Mouse (Mus musculus) limb, embryonic 11.5 days (tissue): Measurements from ENCODE around the gene Rassf6. TPM values are rescaled to one million over a fixed set of nuclear protein-coding genes. Genes with fewer than 3 reads are reported as not detected.

ENCODE experiments used
- ATAC-seq: fragments of 200-750 bp; cut with Nextera tagmentation; 2 replicates; pipeline ENCODE4 v1.8.0; 2017; ENCODE audit warnings: low read depth; ENCODE audit not compliant: insufficient number of reproducible peaks, low FRiP score, low TSS enrichment
- DNase-seq: peaks from one replicate; pipeline ENCODE4 v3.0.0-alpha.2; 2015; ENCODE audit warnings: low spot score
- H3K27ac ChIP-seq: fragments of 300-500 bp; sonication (generic); replicated peaks from 2 replicates; pipeline ENCODE4 v1.5.1; 2014; ENCODE audit warnings: low read depth, mild to moderate bottlenecking, low read length
- H3K27me3 ChIP-seq: fragments of 300-500 bp; sonication (generic); 2 replicates; pipeline ENCODE4 v1.6.1; 2014; ENCODE audit warnings: mild to moderate bottlenecking, low read length, mixed read lengths; ENCODE audit not compliant: control insufficient read depth, insufficient read depth
- H3K36me3 ChIP-seq: fragments of 300-500 bp; sonication (generic); 2 replicates; pipeline ENCODE4 v1.6.1; 2014; ENCODE audit warnings: mild to moderate bottlenecking, low read length, moderate library complexity, mixed read lengths; ENCODE audit not compliant: control insufficient read depth, insufficient read depth
- H3K4me1 ChIP-seq: fragments of 300-500 bp; sonication (generic); 2 replicates; pipeline ENCODE4 v1.6.1; 2014; ENCODE audit warnings: low read length, mixed read lengths; ENCODE audit not compliant: control insufficient read depth, insufficient read depth
- H3K4me2 ChIP-seq: fragments of 300-500 bp; sonication (generic); 2 replicates; pipeline ENCODE4 v1.6.1; 2014; ENCODE audit warnings: low read depth, mild to moderate bottlenecking, moderate library complexity; ENCODE audit not compliant: severe bottlenecking
- H3K4me3 ChIP-seq: fragments of 300-500 bp; sonication (generic); 2 replicates; pipeline ENCODE4 v1.5.1; 2014; ENCODE audit warnings: low read depth, low read length
- H3K9ac ChIP-seq: fragments of 300-500 bp; sonication (generic); 2 replicates; pipeline ENCODE4 v1.6.1; 2014; ENCODE audit warnings: mild to moderate bottlenecking, low read length
- H3K9me3 ChIP-seq: fragments of 300-500 bp; sonication (generic); 2 replicates; pipeline ENCODE4 v1.6.1; 2016; ENCODE audit warnings: low read length; ENCODE audit not compliant: control insufficient read depth
- WGBS: fragments of 180-500 bp; shearing (Covaris S2); extraction: QIAGEN DNeasy Blood & Tissue Kit; methylation state at CpG from one replicate; pipeline ENCODE4 v1.1.7; 2014; 5-methylcytosine and 5-hydroxymethylcytosine counted together
- polyA plus RNA-seq: library from polyadenylated mRNA; unstranded; fragments of >200 nt; fragmentation: Nextera tagmentation; extraction: Ambion mirVana; gene quantifications from 2 replicates; pipeline ENCODE4 v1.2.1, GENCODE M21; 2014

Gene Rassf6
- polyA plus RNA-seq: 0.73 and 1.1 TPM in 2 replicates

DNA sequence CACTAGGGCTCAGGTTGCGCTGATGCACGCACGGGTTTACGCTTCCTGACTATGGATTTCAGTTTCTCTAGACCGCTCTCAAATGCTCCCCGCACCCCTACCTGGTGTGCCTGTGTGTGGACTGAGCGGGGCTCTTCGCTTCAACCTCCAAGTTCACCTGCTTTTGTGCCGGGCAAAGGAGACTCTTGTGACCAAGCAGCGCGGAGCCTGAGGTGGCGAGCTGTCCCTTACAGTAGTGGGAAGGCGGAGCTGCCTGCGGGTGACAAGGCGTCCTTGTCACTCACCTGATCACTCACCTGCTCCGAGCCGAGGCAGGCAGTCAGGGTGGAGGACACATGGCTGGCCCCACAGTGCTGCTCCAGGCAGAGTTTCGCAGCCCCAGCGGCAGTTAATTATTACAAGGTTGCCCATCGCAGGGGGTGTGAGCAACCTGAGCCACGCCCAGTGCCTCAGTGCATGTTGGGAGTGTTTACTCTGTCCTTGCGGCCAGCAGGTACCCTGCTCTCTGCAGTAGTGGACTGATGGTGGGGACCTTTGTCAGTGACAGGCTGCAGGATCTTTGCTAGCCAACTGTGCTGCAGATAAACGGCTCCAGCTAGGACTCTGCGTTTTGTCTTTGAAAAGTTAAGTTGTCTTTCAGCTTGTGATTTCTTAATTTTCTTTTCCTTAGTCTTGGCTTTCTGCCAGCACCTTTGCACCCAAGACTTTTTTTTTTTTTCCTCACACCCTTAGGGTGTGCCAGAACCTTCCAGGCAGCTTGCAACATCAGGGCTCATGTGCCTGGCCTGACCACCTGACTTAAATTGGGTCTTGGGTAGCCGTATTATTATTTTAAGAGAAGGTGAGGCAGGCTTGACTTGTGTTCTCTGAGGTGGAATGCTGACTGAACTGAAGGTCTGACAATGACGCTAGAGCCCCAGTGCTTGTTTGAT lies at the start of gene Rassf6:
Rassf6 (minus strand) TSS at position 372 of the 932 bp plus-strand sequence.
- DNase-seq (peak; percentile 52), ATAC-seq (0 out of 2 replicates have a peak, but pooled peaks have one; percentile 56)
- peak within 1 kb of the TSS; percentile 27 for H3K9ac ChIP-seq
- peaks cover 3% of the 10 kb centered on the region; the same call in 1 of the 2 replicates for H3K4me1 ChIP-seq
- H3K36me3 ChIP-seq: no peaks in the 10 kb centered on the region
- H3K9me3 ChIP-seq: no peaks in the 10 kb centered on the region
- peak within 1 kb of the TSS; percentile 42 for H3K4me3 ChIP-seq
- H3K4me2 ChIP-seq: peak within 1 kb of the TSS; percentile 91
- no peaks in the 10 kb centered on the region for H3K27me3 ChIP-seq
- 10% methylated on average over 26 of the region's 26 CpGs for WGBS
- H3K27ac ChIP-seq: no peak within 1 kb of the TSS

DNA sequence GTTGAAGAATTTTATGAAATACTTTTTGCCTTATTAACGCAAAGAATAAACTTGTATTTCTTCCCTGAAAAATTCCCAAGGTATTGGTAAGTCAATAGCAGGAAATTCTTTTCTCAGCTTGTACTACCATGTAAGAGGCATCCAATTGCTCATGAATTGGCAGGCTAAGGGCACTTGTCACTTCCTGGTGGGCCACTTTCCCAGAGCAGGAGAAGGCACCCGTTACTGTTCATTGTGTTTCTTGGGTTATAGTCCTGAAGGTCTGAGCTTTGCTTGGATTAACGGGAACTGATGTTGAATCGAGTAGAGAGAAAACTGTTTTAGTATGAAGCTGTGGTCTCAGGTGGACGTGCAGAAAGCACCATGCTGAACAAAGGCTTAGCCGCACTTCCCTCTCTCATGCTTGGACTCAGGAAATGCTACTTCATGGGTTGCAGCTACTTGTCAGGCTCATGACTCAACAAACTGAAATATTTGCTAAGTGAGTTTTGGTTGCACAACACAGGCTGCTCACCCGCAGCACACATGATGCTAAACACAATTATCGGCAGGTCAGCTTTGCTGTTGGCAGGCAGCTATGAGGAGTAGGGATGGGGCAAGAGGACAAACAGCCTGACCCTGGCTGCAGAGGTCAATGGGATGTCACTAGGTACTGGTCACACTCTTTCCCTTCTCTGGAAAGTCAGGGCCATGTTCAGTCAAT lies 49.1 kb upstream of the Rassf6 start:
- no peak for ATAC-seq
- DNase-seq: no peak

DNA sequence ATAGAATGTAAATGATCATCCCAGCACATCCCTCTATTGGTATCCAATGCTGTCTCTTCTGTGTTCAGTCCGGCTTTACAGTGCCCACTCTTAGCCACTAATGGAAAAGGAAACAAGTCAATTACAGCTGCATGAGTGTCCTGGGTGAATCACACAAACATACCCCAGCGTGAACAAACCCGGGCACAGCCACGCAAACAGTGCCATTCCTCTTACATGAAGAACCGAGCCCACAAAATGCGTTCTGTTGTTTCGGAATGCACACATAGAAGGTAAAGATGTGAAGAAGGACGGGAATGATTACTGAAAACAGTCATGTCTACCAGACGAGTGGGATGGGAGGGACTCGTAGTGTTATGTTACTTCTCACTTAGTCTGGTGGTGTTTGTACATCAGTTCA lies 47.5 kb upstream of the Rassf6 start:
- Histone ChIP-seq H3K27ac (no peak overlapping the region), H3K36me3 (no peaks in the 10 kb centered on the region), H3K9me3 (no peaks in the 10 kb centered on the region), H3K4me3 (no peak overlapping the region), H3K9ac (no peak overlapping the region), H3K4me2 (no peak overlapping the region), H3K27me3 (no peaks in the 10 kb centered on the region), H3K4me1 (no peaks in the 10 kb centered on the region)
- 92% methylated on average over 10 of the region's 10 CpGs for WGBS
- DNase-seq: no peak
- no peak for ATAC-seq

More for the DNA sequence above, 49.1 kb upstream of the Rassf6 start:
- H3K27me3 ChIP-seq: no peaks in the 10 kb centered on the region
- H3K4me2 ChIP-seq: no peak overlapping the region
- H3K4me3 ChIP-seq: no peak overlapping the region
- H3K9me3 ChIP-seq: no peaks in the 10 kb centered on the region
- H3K9ac ChIP-seq: no peak overlapping the region
- 88% methylated on average over 8 of the region's 8 CpGs for WGBS
- H3K27ac ChIP-seq: no peak overlapping the region
- H3K4me1 ChIP-seq: no peaks in the 10 kb centered on the region
- H3K36me3 ChIP-seq: no peaks in the 10 kb centered on the region

DNA sequence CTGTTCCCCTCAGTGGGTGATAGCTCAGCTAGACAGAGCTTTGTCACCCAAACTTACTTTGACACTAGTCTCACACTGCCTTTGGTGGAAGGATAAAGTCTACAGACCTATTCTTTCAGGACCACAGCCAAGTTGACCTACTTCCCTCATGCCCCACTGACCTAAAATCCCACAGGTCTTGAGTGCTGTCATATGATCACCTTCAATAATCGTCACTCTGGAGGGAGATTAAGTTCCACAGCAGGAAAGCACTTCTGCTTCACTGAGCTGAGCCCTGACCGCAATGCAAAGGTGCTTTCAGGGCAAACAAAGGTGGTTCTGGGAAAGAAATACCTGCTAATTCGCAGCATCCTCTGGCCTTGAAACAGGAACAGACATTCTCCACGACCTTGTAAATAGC lies 44.5 kb upstream of the Rassf6 start:
- no peaks in the 10 kb centered on the region for H3K4me1 ChIP-seq
- 62% methylated on average over 4 of the region's 4 CpGs for WGBS
- ATAC-seq: no peak
- no peaks in the 10 kb centered on the region for H3K27me3 ChIP-seq
- H3K9ac ChIP-seq: no peak overlapping the region
- no peak overlapping the region for H3K4me2 ChIP-seq
- H3K4me3 ChIP-seq: no peak overlapping the region
- H3K27ac ChIP-seq: no peak overlapping the region
- DNase-seq: no peak
- H3K36me3 ChIP-seq: no peaks in the 10 kb centered on the region
- no peaks in the 10 kb centered on the region for H3K9me3 ChIP-seq

DNA sequence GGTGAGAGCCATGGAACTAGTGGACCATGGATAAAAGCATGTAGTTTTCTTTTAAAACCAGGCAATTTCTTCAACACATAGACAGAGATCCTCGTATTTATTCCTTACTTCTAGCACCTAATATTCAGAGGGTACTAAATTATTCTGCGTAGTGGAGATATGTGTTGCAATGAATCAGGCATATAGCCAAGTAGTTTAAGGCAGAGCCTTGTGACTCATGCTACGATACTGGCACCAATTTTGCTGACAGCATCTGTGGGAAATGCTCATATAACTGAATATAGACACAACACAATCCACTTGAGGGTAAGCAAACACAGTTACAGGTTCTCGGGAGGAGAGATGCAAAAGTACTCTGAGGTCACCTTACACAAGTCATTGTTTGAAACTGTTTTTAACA lies 41.4 kb upstream of the Rassf6 start:
- H3K4me3 ChIP-seq: no peak overlapping the region
- no peak overlapping the region for H3K9ac ChIP-seq
- WGBS: 91% methylated on average over 4 of the region's 4 CpGs
- H3K9me3 ChIP-seq: no peaks in the 10 kb centered on the region
- DNase-seq (no peak), ATAC-seq (no peak)
- H3K27me3 ChIP-seq: no peaks in the 10 kb centered on the region
- H3K4me1 ChIP-seq: no peaks in the 10 kb centered on the region
- H3K36me3 ChIP-seq: no peaks in the 10 kb centered on the region
- H3K4me2 ChIP-seq: no peak overlapping the region
- no peak overlapping the region for H3K27ac ChIP-seq

DNA sequence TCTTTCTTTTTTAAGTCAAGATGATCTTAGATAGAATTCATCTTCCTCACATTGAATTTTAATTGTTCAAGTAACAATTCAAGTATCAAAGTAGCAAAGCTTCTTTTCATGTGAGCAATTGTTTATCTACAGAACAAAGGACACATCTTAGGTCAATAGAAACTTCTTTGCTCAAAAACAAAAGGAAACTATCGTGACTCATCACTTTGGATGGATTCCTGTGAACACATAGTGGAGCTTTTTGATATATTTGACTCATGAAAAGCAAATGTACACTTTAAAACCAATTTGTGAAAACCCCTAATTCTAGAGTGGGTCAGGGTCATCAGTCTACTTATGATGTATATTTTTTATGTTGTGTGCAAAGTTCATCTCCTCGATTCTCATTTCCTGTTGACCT lies 37.1 kb upstream of the Rassf6 start:
- ATAC-seq (no peak), DNase-seq (no peak)
- H3K27ac ChIP-seq: no peak overlapping the region
- no peaks in the 10 kb centered on the region for H3K9me3 ChIP-seq
- H3K36me3 ChIP-seq: no peaks in the 10 kb centered on the region
- no peak overlapping the region for H3K4me2 ChIP-seq
- 83% methylated on average over 2 of the region's 2 CpGs for WGBS
- no peak overlapping the region for H3K9ac ChIP-seq
- no peaks in the 10 kb centered on the region for H3K27me3 ChIP-seq
- no peaks in the 10 kb centered on the region for H3K4me1 ChIP-seq
- no peak overlapping the region for H3K4me3 ChIP-seq

DNA sequence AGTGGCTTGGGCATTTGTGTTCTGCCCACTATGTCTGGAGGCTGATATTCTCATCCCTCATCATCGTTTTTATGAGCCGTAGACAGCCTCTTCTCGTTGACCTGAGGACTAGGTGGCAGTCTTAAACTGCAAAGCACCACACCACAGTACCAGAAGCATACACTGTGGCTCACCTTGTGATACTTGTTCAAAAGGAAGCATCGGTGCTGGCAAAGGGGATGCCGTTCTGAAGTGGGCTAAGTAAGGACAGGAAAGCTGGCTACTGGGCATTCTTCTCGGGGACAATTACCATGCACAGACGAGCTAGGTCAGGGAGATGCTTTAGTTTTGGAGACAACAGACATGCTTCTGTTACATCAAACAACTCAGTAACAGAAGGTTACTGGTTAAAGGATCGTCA lies 21.4 kb upstream of the Rassf6 start:
- no peaks in the 10 kb centered on the region for H3K27me3 ChIP-seq
- 65% methylated on average over 8 of the region's 8 CpGs for WGBS
- peak; percentile 4; the same call in 1 of the 2 replicates for ATAC-seq
- no peaks in the 10 kb centered on the region for H3K9me3 ChIP-seq
- H3K9ac ChIP-seq: no peak overlapping the region
- no peak overlapping the region for H3K4me2 ChIP-seq
- no peak overlapping the region for H3K27ac ChIP-seq
- H3K4me1 ChIP-seq: no peaks in the 10 kb centered on the region
- DNase-seq: no peak
- H3K4me3 ChIP-seq: no peak overlapping the region
- H3K36me3 ChIP-seq: no peaks in the 10 kb centered on the region

DNA sequence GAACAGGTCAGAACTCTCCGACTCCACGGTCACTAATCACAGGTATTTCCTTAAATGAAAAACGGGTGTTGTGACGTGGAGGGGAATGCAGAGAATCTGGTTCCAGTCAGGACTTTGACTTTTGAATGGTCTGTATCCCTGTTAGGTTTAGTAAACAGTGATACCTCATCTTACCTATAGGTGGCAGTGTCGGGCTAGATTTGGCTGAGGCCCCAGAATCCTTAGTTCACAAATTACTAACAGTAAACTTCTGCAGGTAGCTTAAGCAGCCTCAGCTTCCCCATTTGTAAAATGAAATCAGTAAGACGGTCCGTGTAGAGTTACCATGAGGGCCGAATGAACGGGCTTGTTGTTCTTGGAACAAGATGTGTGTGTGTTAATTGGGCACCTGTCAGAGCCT lies 21.0 kb upstream of the Rassf6 start:
- no peaks in the 10 kb centered on the region for H3K9me3 ChIP-seq
- H3K36me3 ChIP-seq: no peaks in the 10 kb centered on the region
- no peak overlapping the region for H3K27ac ChIP-seq
- WGBS: 13% methylated on average over 9 of the region's 9 CpGs
- no peaks in the 10 kb centered on the region for H3K4me1 ChIP-seq
- DNase-seq: peak; percentile 68
- H3K4me2 ChIP-seq: no peak overlapping the region
- no peaks in the 10 kb centered on the region for H3K27me3 ChIP-seq
- no peak overlapping the region for H3K4me3 ChIP-seq
- no peak overlapping the region for H3K9ac ChIP-seq
- ATAC-seq: peak; percentile 61; the same call in 1 of the 2 replicates
